Mouse (Mus musculus) embryonic fibroblast, embryonic 13.5 days (primary cell): Measurements from ENCODE around the gene Lpar2.

Source experiments
- CTCF ChIP-seq: IDR thresholded peaks from 2 replicates; pipeline ENCODE4 v1.5.1; 2011; ENCODE audit warnings: mild to moderate bottlenecking, control low read depth, low read length, moderate library complexity, borderline replicate concordance; ENCODE audit not compliant: insufficient read depth
- POLR2A ChIP-seq: IDR thresholded peaks from 2 replicates; pipeline ENCODE4 v1.6.1; 2011; ENCODE audit warnings: low read depth, mild to moderate bottlenecking, control low read depth, low read length, moderate library complexity

- no peak for TF ChIP-seq POLR2A
- no peak for TF ChIP-seq CTCF
Observed at GRCm38 (mm10) chr8:69876097-69876496, 53.9 kb downstream of the Lpar2 start.
